Mouse (Mus musculus) stomach, embryonic 15.5 days (tissue): ENCODE measurements at regions not wholly inside any gene's neighbourhood (a gene's known extent, or its start where the extent isn't known, plus 50 kb on each side); places are given as distances from the start of the nearest gene placed in this dataset.
A peak's percentile ranks its signal among the peaks of the same experiment; 100 is the strongest.

Experiments used
- ATAC-seq: fragments of 200-750 bp; cut with Nextera tagmentation; 2 replicates; pipeline ENCODE4 v1.8.0; 2017; ENCODE audit warnings: low read depth, moderate number of reproducible peaks, moderate TSS enrichment; ENCODE audit not compliant: insufficient read depth, low FRiP score
- H3K27ac ChIP-seq: fragments of 300-500 bp; sonication (generic); 2 replicates; pipeline ENCODE4 v1.5.1; 2015; ENCODE audit warnings: mild to moderate bottlenecking, inconsistent platforms
- H3K27me3 ChIP-seq: fragments of 300-500 bp; sonication (generic); replicated peaks from 2 replicates; pipeline ENCODE4 v1.6.1; 2015; ENCODE audit warnings: inconsistent platforms
- H3K36me3 ChIP-seq: fragments of 300-500 bp; sonication (generic); 2 replicates; pipeline ENCODE4 v1.6.1; 2015; ENCODE audit warnings: inconsistent platforms
- H3K4me1 ChIP-seq: fragments of 300-500 bp; sonication (generic); 2 replicates; pipeline ENCODE4 v1.6.1; 2015; ENCODE audit warnings: inconsistent platforms
- H3K4me2 ChIP-seq: fragments of 300-500 bp; sonication (generic); 2 replicates; pipeline ENCODE4 v1.6.1; 2015; ENCODE audit warnings: mild to moderate bottlenecking, inconsistent platforms
- H3K4me3 ChIP-seq: fragments of 300-500 bp; sonication (generic); replicated peaks from 2 replicates; pipeline ENCODE4 v1.5.1; 2015; ENCODE audit warnings: inconsistent platforms
- H3K9ac ChIP-seq: fragments of 300-500 bp; sonication (generic); 2 replicates; pipeline ENCODE4 v1.6.1; 2015; ENCODE audit warnings: inconsistent platforms
- H3K9me3 ChIP-seq: fragments of 300-500 bp; sonication (generic); 2 replicates; pipeline ENCODE4 v1.6.1; 2016; ENCODE audit warnings: inconsistent platforms
- WGBS: fragments of 180-500 bp; shearing (Covaris S2); methylation state at CpG from one replicate; pipeline ENCODE4 v1.1.7; 2015; 5-methylcytosine and 5-hydroxymethylcytosine counted together

GRCm38 (mm10) chr16:73835715-73836440 is 575.7 kb downstream of the Robo2 start:
- no peak overlapping the region for H3K27ac ChIP-seq
- no peak overlapping the region for H3K4me2 ChIP-seq
- ATAC-seq = no peak
- H3K4me3 ChIP-seq = no peak overlapping the region
- no peaks in the 10 kb centered on the region for H3K9me3 ChIP-seq
- H3K27me3 ChIP-seq = no peaks in the 10 kb centered on the region
- no peaks in the 10 kb centered on the region for H3K36me3 ChIP-seq
- H3K4me1 ChIP-seq = no peaks in the 10 kb centered on the region
- no peak overlapping the region for H3K9ac ChIP-seq
- WGBS = 65% methylated on average over 19 of the region's 19 CpGs

- WGBS = 47% methylated on average over 10 of the region's 10 CpGs
- no peaks in the 10 kb centered on the region for H3K4me1 ChIP-seq
- no peak overlapping the region for H3K4me2 ChIP-seq
- no peaks in the 10 kb centered on the region for H3K27me3 ChIP-seq
- H3K9ac ChIP-seq = no peak overlapping the region
- H3K27ac ChIP-seq = no peak overlapping the region
- no peak overlapping the region for H3K4me3 ChIP-seq
- ATAC-seq = peak; percentile 95; the same call in 1 of the 2 replicates
- H3K36me3 ChIP-seq = no peaks in the 10 kb centered on the region
- H3K9me3 ChIP-seq = no peaks in the 10 kb centered on the region
Observed at GRCm38 (mm10) chr16:73821387-73822338, 590.0 kb downstream of the Robo2 start.

- no peaks in the 10 kb centered on the region for H3K4me1 ChIP-seq
- no peak overlapping the region for H3K27ac ChIP-seq
- WGBS = 67% methylated on average over 3 of the region's 3 CpGs
- no peak overlapping the region for H3K4me3 ChIP-seq
- H3K9me3 ChIP-seq = no peaks in the 10 kb centered on the region
- no peak overlapping the region for H3K9ac ChIP-seq
- H3K4me2 ChIP-seq = no peak overlapping the region
- ATAC-seq = no peak
- no peaks in the 10 kb centered on the region for H3K36me3 ChIP-seq
- H3K27me3 ChIP-seq = no peaks in the 10 kb centered on the region
Observed at GRCm38 (mm10) chr16:73804572-73804971, 607.1 kb downstream of the Robo2 start.

- Histone ChIP-seq H3K4me2 (no peak overlapping the region), H3K27ac (no peak overlapping the region), H3K9ac (no peak overlapping the region), H3K36me3 (no peaks in the 10 kb centered on the region), H3K4me3 (no peak overlapping the region), H3K4me1 (no peaks in the 10 kb centered on the region), H3K27me3 (no peaks in the 10 kb centered on the region), H3K9me3 (no peaks in the 10 kb centered on the region)
- no peak for ATAC-seq
- 61% methylated on average over 6 of the region's 6 CpGs for WGBS
Observed at GRCm38 (mm10) chr16:73796528-73797171, 615.0 kb downstream of the Robo2 start.

- no peak for ATAC-seq
Observed at GRCm38 (mm10) chr16:73785074-73785438, 626.6 kb downstream of the Robo2 start.

GRCm38 (mm10) chr16:73784296-73785073 is 627.1 kb downstream of the Robo2 start:
- Histone ChIP-seq H3K4me1 (no peaks in the 10 kb centered on the region), H3K36me3 (no peaks in the 10 kb centered on the region), H3K9me3 (no peaks in the 10 kb centered on the region), H3K4me3 (no peak overlapping the region), H3K27ac (no peak overlapping the region), H3K9ac (no peak overlapping the region), H3K27me3 (no peaks in the 10 kb centered on the region), H3K4me2 (no peak overlapping the region)
- ATAC-seq = no peak
- WGBS = 77% methylated on average over 10 of the region's 10 CpGs

More at GRCm38 (mm10) chr16:73785074-73785438, 626.6 kb downstream of the Robo2 start:
- no peak overlapping the region for H3K4me3 ChIP-seq
- no peaks in the 10 kb centered on the region for H3K9me3 ChIP-seq
- H3K9ac ChIP-seq = no peak overlapping the region
- no peak overlapping the region for H3K4me2 ChIP-seq
- H3K36me3 ChIP-seq = no peaks in the 10 kb centered on the region
- no peaks in the 10 kb centered on the region for H3K4me1 ChIP-seq
- 89% methylated on average over 2 of the region's 2 CpGs for WGBS
- no peaks in the 10 kb centered on the region for H3K27me3 ChIP-seq
- no peak overlapping the region for H3K27ac ChIP-seq

- Histone ChIP-seq H3K4me3 (no peak overlapping the region), H3K4me2 (no peak overlapping the region), H3K27me3 (no peaks in the 10 kb centered on the region), H3K27ac (no peak overlapping the region), H3K9me3 (no peaks in the 10 kb centered on the region), H3K9ac (no peak overlapping the region), H3K4me1 (no peaks in the 10 kb centered on the region), H3K36me3 (no peaks in the 10 kb centered on the region)
- ATAC-seq = no peak
- 78% methylated on average over 5 of the region's 5 CpGs for WGBS
Observed at GRCm38 (mm10) chr16:73772454-73772853, 639.2 kb downstream of the Robo2 start.

GRCm38 (mm10) chr16:73770440-73770856 is 641.2 kb downstream of the Robo2 start:
- no peak overlapping the region for H3K27ac ChIP-seq
- no peaks in the 10 kb centered on the region for H3K27me3 ChIP-seq
- H3K9me3 ChIP-seq = no peaks in the 10 kb centered on the region
- WGBS = 68% methylated on average over 5 of the region's 5 CpGs
- no peak overlapping the region for H3K4me2 ChIP-seq
- no peak overlapping the region for H3K9ac ChIP-seq
- no peak overlapping the region for H3K4me3 ChIP-seq
- no peaks in the 10 kb centered on the region for H3K36me3 ChIP-seq
- no peak for ATAC-seq
- H3K4me1 ChIP-seq = no peaks in the 10 kb centered on the region

GRCm38 (mm10) chr16:73769729-73770128 is 641.9 kb downstream of the Robo2 start:
- H3K4me3 ChIP-seq = no peak overlapping the region
- 85% methylated on average over 5 of the region's 5 CpGs for WGBS
- no peak overlapping the region for H3K27ac ChIP-seq
- no peak for ATAC-seq
- H3K9me3 ChIP-seq = no peaks in the 10 kb centered on the region
- no peak overlapping the region for H3K9ac ChIP-seq
- no peak overlapping the region for H3K4me2 ChIP-seq
- no peaks in the 10 kb centered on the region for H3K4me1 ChIP-seq
- H3K27me3 ChIP-seq = no peaks in the 10 kb centered on the region
- H3K36me3 ChIP-seq = no peaks in the 10 kb centered on the region

GRCm38 (mm10) chr16:73768706-73769105 is 642.9 kb downstream of the Robo2 start:
- Histone ChIP-seq H3K4me3 (no peak overlapping the region), H3K36me3 (no peaks in the 10 kb centered on the region), H3K27me3 (no peaks in the 10 kb centered on the region), H3K4me1 (no peaks in the 10 kb centered on the region), H3K4me2 (no peak overlapping the region), H3K9me3 (no peaks in the 10 kb centered on the region), H3K27ac (no peak overlapping the region), H3K9ac (no peak overlapping the region)
- ATAC-seq = no peak
- 93% methylated on average over 2 of the region's 2 CpGs for WGBS

- ATAC-seq = no peak
- Histone ChIP-seq H3K9me3 (no peaks in the 10 kb centered on the region), H3K4me3 (no peak overlapping the region), H3K4me1 (no peaks in the 10 kb centered on the region), H3K4me2 (no peak overlapping the region), H3K27me3 (no peaks in the 10 kb centered on the region), H3K9ac (no peak overlapping the region), H3K36me3 (no peaks in the 10 kb centered on the region), H3K27ac (no peak overlapping the region)
- WGBS = 87% methylated on average over 3 of the region's 3 CpGs
Observed at GRCm38 (mm10) chr16:73765184-73765583, 646.4 kb downstream of the Robo2 start.
